Mouse (Mus musculus) ovary, postnatal 14 days (tissue): ENCODE data around the gene Mrgprf.

ENCODE experiments used
- DNase-seq: peaks from one replicate; pipeline ENCODE4 v3.0.0; 2022; ENCODE audit warnings: low spot score

Mrgprf gene

DNA sequence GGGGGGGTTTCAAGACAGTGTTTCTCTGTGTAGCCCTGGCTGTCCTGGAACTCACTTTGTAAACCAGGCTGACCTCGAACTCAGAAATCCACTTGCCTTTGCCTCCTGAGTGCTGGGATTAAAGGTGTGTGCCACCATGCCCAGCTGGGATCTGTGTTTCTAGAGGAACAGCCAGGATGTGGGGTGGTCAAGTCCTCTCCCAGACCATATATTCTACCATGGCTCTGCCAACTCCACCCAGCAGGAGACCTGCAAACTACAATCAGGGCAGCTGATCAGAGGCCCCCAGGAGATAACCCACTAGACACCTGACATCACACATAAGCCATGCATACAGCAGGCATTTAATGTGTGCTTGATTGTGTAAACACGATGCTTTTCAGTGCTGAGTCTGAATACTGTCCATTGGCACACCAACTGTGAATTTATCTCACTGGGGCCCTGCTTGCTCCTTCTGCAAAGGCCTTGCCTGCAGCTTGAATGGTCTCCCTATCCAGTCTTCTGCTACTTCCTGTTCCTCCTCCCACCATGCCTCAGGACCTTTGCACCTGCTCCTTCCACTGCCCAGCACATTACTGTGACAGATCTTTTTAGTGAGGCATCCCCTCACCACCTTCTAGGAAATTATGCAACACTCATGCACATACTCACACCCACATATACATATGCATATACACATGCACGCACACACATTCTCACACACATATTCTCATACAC is 35.1 kb downstream of the Mrgprf start:
- DNase-seq: no peak

- no peak for DNase-seq
These were observed 37.3 kb downstream of the Mrgprf start for GRCm38 (mm10) chr7:145337889-145338288.

DNA sequence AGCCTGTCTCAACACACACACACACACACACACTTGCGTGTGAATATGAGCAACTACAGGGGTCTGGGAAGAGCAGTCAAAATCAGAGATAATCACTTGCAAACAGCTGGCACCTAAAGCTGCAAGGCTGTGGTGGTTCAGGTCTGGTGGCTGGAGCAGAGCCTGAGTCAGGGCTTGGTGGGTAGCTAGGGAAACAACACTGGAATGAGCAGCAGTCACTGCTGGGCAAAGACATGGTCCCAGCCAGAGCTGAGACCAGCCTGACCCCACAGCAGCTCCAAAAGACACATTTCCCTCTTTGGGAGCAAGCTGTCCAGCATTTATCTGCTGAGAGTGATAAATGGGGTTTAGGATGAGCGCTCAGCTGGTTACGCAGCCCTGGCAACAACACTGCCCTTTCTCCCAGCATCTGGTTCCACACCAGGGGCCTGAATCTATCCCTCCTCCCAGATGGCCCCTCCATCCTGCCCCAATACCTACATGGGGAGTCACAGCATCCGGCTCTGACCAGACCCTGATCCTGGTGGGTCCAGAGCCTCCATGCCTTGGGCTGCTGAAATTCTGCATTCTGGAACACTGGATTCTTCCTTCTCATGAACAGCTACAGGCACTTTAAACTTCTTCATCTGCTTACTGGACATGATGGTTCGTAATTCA is 39.7 kb downstream of the Mrgprf start:
- DNase-seq: no peak
